25 mouse cellular contexts compared by ENCODE assay signal in the genomic region with DNA sequence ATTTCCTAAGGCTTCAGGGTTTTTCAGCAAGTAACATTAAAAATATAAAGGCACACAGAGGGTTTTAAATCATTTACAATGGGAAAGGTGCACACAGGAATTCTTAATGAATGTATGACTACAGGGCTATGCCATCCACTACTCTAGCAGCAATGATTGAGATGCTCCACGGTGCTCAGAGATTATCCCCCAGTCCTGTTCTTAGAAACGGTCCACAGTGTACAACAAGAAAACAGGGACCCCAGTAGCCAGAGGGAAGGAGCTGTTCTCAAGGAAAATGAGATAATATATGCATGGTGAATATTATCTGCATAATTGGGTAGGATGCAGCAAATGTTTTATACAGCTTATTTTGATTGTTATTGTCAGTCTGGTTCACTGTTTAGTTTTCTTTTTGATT.
DNase-seq lines count a peak whose midpoint lies in the region; ATAC-seq and TF ChIP-seq lines count a peak whose summit lies in the region.
"Had no signal": no experiment of that assay in that cellular context is flagged by ENCODE, and none has a peak within 500 bp of the region (broad histone marks: within the 10 kb centered on the region; RNA-seq: fewer than 3 reads in every experiment).

No protein-coding gene starts in this region.

- no peak for DNase-seq in hindbrain, postnatal 0 days (ENCODE audit: low spot score)
- peak; percentile 18 for DNase-seq in midbrain, embryonic 14.5 days
- peak; percentile 32 for DNase-seq in brain, embryonic 14.5 days (ENCODE audit: low read depth)
- DNase-seq: adrenal gland, adult 8-10 months; adrenal gland, postnatal 14 days; adrenal gland, postnatal 36 days; B cell, adult 2 months; cerebellum, adult 11 months; cerebellum, adult 18-20 months; cerebellum, adult 8-10 months; cerebellum, adult 9-11 months; cerebellum, postnatal 14 days; cerebellum, postnatal 36 days; embryo, embryonic 11 days; forebrain, postnatal 0 days had no signal

- no peaks in the 10 kb centered on the region for H3K4me1 ChIP-seq in hindbrain, embryonic 12.5 days
- no peaks in the 10 kb centered on the region for H3K4me1 ChIP-seq in hindbrain, postnatal 0 days (ENCODE audit: insufficient read depth, low read length)
- H3K4me1 ChIP-seq in midbrain, embryonic 14.5 days (ENCODE audit: control insufficient read depth, insufficient read depth, low read length), result no peaks in the 10 kb centered on the region
- no peaks in the 10 kb centered on the region for H3K4me1 ChIP-seq in midbrain, embryonic 16.5 days (ENCODE audit: control insufficient read depth, insufficient read depth, low read length)
- H3K4me1 ChIP-seq: embryonic facial prominence, embryonic 12.5 days; forebrain, embryonic 13.5 days; forebrain, embryonic 15.5 days had no signal

- H3K4me2 ChIP-seq in hindbrain, embryonic 12.5 days (replicated peaks), result no peak overlapping the region
- H3K4me2 ChIP-seq in hindbrain, postnatal 0 days (ENCODE audit: low read depth, low read length), result no peak overlapping the region
- H3K4me2 ChIP-seq in midbrain, embryonic 14.5 days (ENCODE audit: low read length), result no peak overlapping the region
- H3K4me2 ChIP-seq in midbrain, embryonic 16.5 days (ENCODE audit: low read length), result no peak overlapping the region
- H3K4me2 ChIP-seq: embryonic facial prominence, embryonic 12.5 days; forebrain, embryonic 13.5 days; forebrain, embryonic 15.5 days had no signal

- no peak overlapping the region for H3K4me3 ChIP-seq in hindbrain, embryonic 12.5 days
- H3K4me3 ChIP-seq in hindbrain, postnatal 0 days (ENCODE audit: low read length), result no peak overlapping the region
- no peak overlapping the region for H3K4me3 ChIP-seq in midbrain, embryonic 14.5 days (replicated peaks; ENCODE audit: low read depth, low read length)
- H3K4me3 ChIP-seq in midbrain, embryonic 16.5 days (ENCODE audit: low read depth, low read length), result no peak overlapping the region
- H3K4me3 ChIP-seq: embryonic facial prominence, embryonic 12.5 days; forebrain, embryonic 13.5 days; forebrain, embryonic 15.5 days had no signal

- 0 out of 2 replicates have a peak, but pooled peaks have one; percentile 48 for ATAC-seq in hindbrain, embryonic 12.5 days (ENCODE audit: low FRiP score)
- no peak for ATAC-seq in hindbrain, postnatal 0 days
- no peak for ATAC-seq in midbrain, embryonic 14.5 days (ENCODE audit: low FRiP score, low TSS enrichment)
- no peak for ATAC-seq in midbrain, embryonic 16.5 days
- ATAC-seq: activated CD4-positive, CD25-positive, alpha-beta regulatory T cell, adult 4 months; CD4-positive, CD25-positive, alpha-beta regulatory T cell, adult 4 months; forebrain, embryonic 13.5 days; forebrain, embryonic 15.5 days; forebrain, postnatal 0 days; Patski had no signal

- H3K27ac ChIP-seq in hindbrain, embryonic 12.5 days, result no peak overlapping the region
- no peak overlapping the region for H3K27ac ChIP-seq in hindbrain, postnatal 0 days
- H3K27ac ChIP-seq in midbrain, embryonic 14.5 days (replicated peaks; ENCODE audit: low read depth, low read length), result no peak overlapping the region
- no peak overlapping the region for H3K27ac ChIP-seq in midbrain, embryonic 16.5 days (ENCODE audit: low read length)
- H3K27ac ChIP-seq: embryonic facial prominence, embryonic 12.5 days; forebrain, embryonic 13.5 days; forebrain, embryonic 15.5 days had no signal

- no peak overlapping the region for H3K9ac ChIP-seq in hindbrain, embryonic 12.5 days
- no peak overlapping the region for H3K9ac ChIP-seq in hindbrain, postnatal 0 days (replicated peaks; ENCODE audit: low read length)
- no peak overlapping the region for H3K9ac ChIP-seq in midbrain, embryonic 14.5 days (replicated peaks; ENCODE audit: low read length)
- no peak overlapping the region for H3K9ac ChIP-seq in midbrain, embryonic 16.5 days (ENCODE audit: low read depth, low read length)
- H3K9ac ChIP-seq: embryonic facial prominence, embryonic 12.5 days; forebrain, embryonic 13.5 days; forebrain, embryonic 15.5 days; forebrain, postnatal 0 days had no signal

- H3K36me3 ChIP-seq in hindbrain, embryonic 12.5 days, result no peaks in the 10 kb centered on the region
- no peaks in the 10 kb centered on the region for H3K36me3 ChIP-seq in hindbrain, postnatal 0 days (ENCODE audit: insufficient read depth, low read length)
- no peaks in the 10 kb centered on the region for H3K36me3 ChIP-seq in midbrain, embryonic 14.5 days (ENCODE audit: control insufficient read depth, insufficient read depth, low read length)
- no peaks in the 10 kb centered on the region for H3K36me3 ChIP-seq in midbrain, embryonic 16.5 days (ENCODE audit: control insufficient read depth, insufficient read depth, low read length)
- H3K36me3 ChIP-seq: embryonic facial prominence, embryonic 12.5 days; forebrain, embryonic 15.5 days; G1E had no signal

- TF ChIP-seq CTCF in hindbrain, postnatal 0 days (IDR thresholded peaks at IDR 0.05; ENCODE audit: low read depth), result no peak
- TF ChIP-seq CTCF in brain, embryonic 14.5 days (IDR thresholded peaks at IDR 0.05; ENCODE audit: borderline replicate concordance, extremely low read depth, insufficient read depth, insufficient read length), result no peak

- H3K27me3 ChIP-seq in hindbrain, embryonic 12.5 days, result no peaks in the 10 kb centered on the region
- no peaks in the 10 kb centered on the region for H3K27me3 ChIP-seq in hindbrain, postnatal 0 days (ENCODE audit: insufficient read depth, low read length)
- no peaks in the 10 kb centered on the region for H3K27me3 ChIP-seq in midbrain, embryonic 14.5 days (ENCODE audit: control insufficient read depth, insufficient read depth, low read length)
- no peaks in the 10 kb centered on the region for H3K27me3 ChIP-seq in midbrain, embryonic 16.5 days (ENCODE audit: control insufficient read depth, insufficient read depth, low read depth, low read length)
- H3K27me3 ChIP-seq: CH12.LX; embryonic facial prominence, embryonic 12.5 days; forebrain, embryonic 13.5 days; forebrain, embryonic 15.5 days had no signal

- TF ChIP-seq POLR2A in brain, embryonic 14.5 days (IDR thresholded peaks at IDR 0.05; ENCODE audit: borderline replicate concordance, extremely low read depth, insufficient read depth, insufficient read length, poor library complexity, severe bottlenecking), result no peak

- 63% methylated on average over 2 of the region's 2 CpGs for WGBS in hindbrain, embryonic 12.5 days
- WGBS in hindbrain, postnatal 0 days, result 60% methylated on average over 2 of the region's 2 CpGs
- WGBS in midbrain, embryonic 14.5 days, result 28% methylated on average over 2 of the region's 2 CpGs
- 45% methylated on average over 2 of the region's 2 CpGs for WGBS in midbrain, embryonic 16.5 days

- H3K9me3 ChIP-seq in hindbrain, embryonic 12.5 days (replicated peaks), result no peaks in the 10 kb centered on the region
- H3K9me3 ChIP-seq in hindbrain, postnatal 0 days (ENCODE audit: low read length), result no peaks in the 10 kb centered on the region
- no peaks in the 10 kb centered on the region for H3K9me3 ChIP-seq in midbrain, embryonic 14.5 days (ENCODE audit: control insufficient read depth, low read length)
- no peaks in the 10 kb centered on the region for H3K9me3 ChIP-seq in midbrain, embryonic 16.5 days (replicated peaks; ENCODE audit: control insufficient read depth, low read length, poor library complexity, severe bottlenecking)
- H3K9me3 ChIP-seq: embryonic facial prominence, embryonic 12.5 days; forebrain, embryonic 13.5 days; forebrain, embryonic 15.5 days had no signal
